Mouse (Mus musculus) thymus, adult 2 months (tissue): ENCODE measurements around the gene Zfp287.

Experiments
- CTCF ChIP-seq: fragments of 200-500 bp; IDR thresholded peaks from 2 replicates; pipeline ENCODE4 v1.5.1; 2012; ENCODE audit warnings: mild to moderate bottlenecking, control low read depth, low read length, moderate library complexity, borderline replicate concordance; ENCODE audit not compliant: control insufficient read depth, poor library complexity, insufficient read depth; ENCODE audit errors: extremely low read depth
- POLR2A ChIP-seq: fragments of 200-500 bp; IDR thresholded peaks from 2 replicates; pipeline ENCODE4 v1.6.1; 2012; ENCODE audit warnings: mild to moderate bottlenecking, low read length, control low read depth, moderate library complexity; ENCODE audit not compliant: control insufficient read depth, poor library complexity, insufficient read depth; ENCODE audit errors: extremely low read depth

DNA sequence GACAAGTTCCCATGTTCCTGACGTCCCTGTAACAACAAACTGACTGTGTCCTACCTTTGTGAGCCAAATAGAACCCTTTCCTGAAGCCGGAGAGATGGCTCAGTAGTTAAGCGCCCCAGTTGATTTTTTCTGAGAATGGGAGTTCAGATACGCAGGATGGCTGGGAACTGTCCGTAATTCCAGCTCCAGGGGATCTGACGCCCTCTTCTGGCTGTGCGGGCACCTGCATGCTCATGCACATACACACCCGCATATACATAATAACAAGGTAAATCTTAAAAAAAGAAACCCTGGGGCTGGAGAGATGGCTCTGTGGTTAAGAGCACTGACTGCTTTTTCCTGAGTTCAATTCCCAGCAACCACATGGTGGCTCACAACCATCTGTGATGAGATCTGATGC, 36.6 kb downstream of the Zfp287 start:
- TF ChIP-seq CTCF: no peak
- no peak for TF ChIP-seq POLR2A
